Mouse (Mus musculus) adrenal gland, postnatal 36 days (tissue): ENCODE results near the gene 6030452D12Rik. TPM values are rescaled to one million over a fixed set of nuclear protein-coding genes. Genes with fewer than 3 reads are reported as not detected.

ENCODE experiments used
- total RNA-seq, 2 experiments: library from RNA; stranded (reverse); gene quantifications; 2 replicates each; pipeline ENCODE4 v1.2.3; 2021

6030452D12Rik gene
- total RNA-seq, 2 experiments from 2014 or later = not detected

Other genes with a start within 250 kb of the 6030452D12Rik start
- 10 to 100 TPM in 1 of 2 experiments, 1 to 10 TPM in 1; 9.2 to 11.8 TPM for gene Smpd3, start 162.5 kb upstream of the 6030452D12Rik start, total RNA-seq
- gene Zfp90, start 85.2 kb upstream of the 6030452D12Rik start, total RNA-seq = 1 to 10 TPM; 4.7 to 5.4 TPM
- gene Cdh3, start 10.4 kb downstream of the 6030452D12Rik start, total RNA-seq = under 1 TPM; 0.23 to 0.86 TPM
- 100 to 1,000 TPM; 132 to 140 TPM for gene Gm10073, start 72.9 kb downstream of the 6030452D12Rik start, total RNA-seq
- not detected for gene Cdh1, start 102.8 kb downstream of the 6030452D12Rik start, total RNA-seq
- 10 to 100 TPM in 1 of 2 experiments, 1 to 10 TPM in 1; 8.2 to 11.1 TPM for gene Tango6, start 182.5 kb downstream of the 6030452D12Rik start, total RNA-seq